In the genomic region with DNA sequence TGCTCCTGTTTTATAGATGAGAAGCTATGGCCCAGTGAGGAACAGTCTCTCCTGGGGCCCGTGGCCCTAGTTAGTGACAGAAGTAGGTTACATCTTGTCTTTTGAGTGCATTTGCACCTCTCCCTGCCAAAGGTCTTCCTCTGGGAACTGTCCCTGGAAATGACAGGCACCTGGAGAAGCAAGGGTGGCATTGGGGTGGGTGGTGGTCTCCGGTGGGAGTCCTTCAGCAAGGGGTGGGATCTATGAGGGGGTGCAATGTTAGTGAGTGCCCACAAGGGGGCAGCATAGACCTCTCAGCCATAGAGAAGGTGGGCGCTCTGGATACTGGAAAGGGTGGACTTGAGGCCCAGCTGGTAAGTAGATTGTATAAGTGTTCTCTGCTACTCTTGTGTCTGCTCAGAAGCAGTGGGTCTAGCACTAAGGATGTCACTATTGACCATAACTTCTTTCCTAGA, we compare ENCODE assay signal across 10 mouse cellular contexts. TPM values are rescaled to one million over a fixed set of nuclear protein-coding genes. Genes with fewer than 3 reads are reported as not detected.
DNase-seq lines count a peak whose midpoint lies in the region; ATAC-seq and TF ChIP-seq lines count a peak whose summit lies in the region.
"Had no signal": no experiment of that assay in that cellular context is flagged by ENCODE, and none has a peak within 500 bp of the region (broad histone marks: within the 10 kb centered on the region; RNA-seq: fewer than 3 reads in every experiment).

No protein-coding gene starts in this region.

- no peaks in the 10 kb centered on the region for H3K27me3 ChIP-seq in heart, adult 2 months (ENCODE audit: control insufficient read depth, insufficient read depth, low read length)
- no peaks in the 10 kb centered on the region for H3K27me3 ChIP-seq in forebrain, embryonic 11.5 days (ENCODE audit: control insufficient read depth, insufficient read depth, low read length)
- no peaks in the 10 kb centered on the region for H3K27me3 ChIP-seq in liver, embryonic 14.5 days (ENCODE audit: control insufficient read depth, insufficient read depth, low read length)

- TF ChIP-seq POLR2A in heart, adult 2 months (IDR thresholded peaks at IDR 0.05; ENCODE audit: insufficient read depth, low read depth, low read length), result no peak
- no peak for TF ChIP-seq POLR2A in olfactory bulb, adult 2 months (IDR thresholded peaks at IDR 0.05; ENCODE audit: insufficient read depth, low read depth, low read length)

- no peaks in the 10 kb centered on the region for H3K79me2 ChIP-seq in heart, adult 2 months (replicated peaks; ENCODE audit: control insufficient read depth, insufficient read depth, low read length)

- 0 out of 2 replicates have a peak, but pooled peaks have one; percentile 7 for ATAC-seq in forebrain, embryonic 11.5 days (replicated peaks; ENCODE audit: low FRiP score)
- ATAC-seq in liver, embryonic 14.5 days (ENCODE audit: insufficient read depth), result no peak

- no peak for TF ChIP-seq EP300 in heart, adult 2 months (IDR thresholded peaks at IDR 0.05; ENCODE audit: insufficient read depth, low read depth, low read length)
- no peak for TF ChIP-seq EP300 in liver, embryonic 14.5 days (IDR thresholded peaks at IDR 0.05; ENCODE audit: low read depth)

- no peak overlapping the region for H3K4me3 ChIP-seq in heart, adult 2 months
- no peak overlapping the region for H3K4me3 ChIP-seq in forebrain, embryonic 11.5 days (ENCODE audit: low read depth, low read length)
- H3K4me3 ChIP-seq in liver, embryonic 14.5 days (ENCODE audit: insufficient read depth in 1 of 2, low read depth in 2 of 2, low read length in 2 of 2), result no peak overlapping the region
- H3K4me3 ChIP-seq in olfactory bulb, adult 2 months (ENCODE audit: insufficient read depth, low read depth, low read length), result no peak overlapping the region

- no peak overlapping the region for H3K9ac ChIP-seq in heart, adult 2 months (ENCODE audit: low read depth, low read length)
- no peak overlapping the region for H3K9ac ChIP-seq in forebrain, embryonic 11.5 days (ENCODE audit: low read length)
- no peak overlapping the region for H3K9ac ChIP-seq in liver, embryonic 14.5 days (replicated peaks)

- peaks cover 2% of the 10 kb centered on the region; the same call in 1 of the 2 replicates for H3K9me3 ChIP-seq in forebrain, embryonic 11.5 days (ENCODE audit: control insufficient read depth, low read length)
- no peaks in the 10 kb centered on the region for H3K9me3 ChIP-seq in liver, embryonic 14.5 days (ENCODE audit: control insufficient read depth, low read length)

- no peaks in the 10 kb centered on the region for H3K36me3 ChIP-seq in heart, adult 2 months (ENCODE audit: control insufficient read depth, insufficient read depth, low read length)
- peaks cover 4% of the 10 kb centered on the region; the same call in 1 of the 2 replicates for H3K36me3 ChIP-seq in forebrain, embryonic 11.5 days (ENCODE audit: control insufficient read depth, insufficient read depth, low read length)
- H3K36me3 ChIP-seq in liver, embryonic 14.5 days (replicated peaks; ENCODE audit: control insufficient read depth, insufficient read depth, low read depth), result no peaks in the 10 kb centered on the region

- H3K4me1 ChIP-seq in heart, adult 2 months (ENCODE audit: control insufficient read depth, insufficient read depth, low read length), result no peaks in the 10 kb centered on the region
- peaks cover 16% of the 10 kb centered on the region; the same call in 1 of the 2 replicates for H3K4me1 ChIP-seq in forebrain, embryonic 11.5 days (replicated peaks; ENCODE audit: control insufficient read depth, insufficient read depth, low read length)
- peaks cover 0 to 4% of the 10 kb centered on the region in 2 experiments; a peak in 1 of 4 replicates for H3K4me1 ChIP-seq in liver, embryonic 14.5 days (replicated peaks; ENCODE audit: control insufficient read depth in 2 of 2, insufficient read depth in 2 of 2, low read length in 1 of 2)
- peaks cover 20% of the 10 kb centered on the region for H3K4me1 ChIP-seq in olfactory bulb, adult 2 months (ENCODE audit: control insufficient read depth, insufficient read depth, low read length)

- peak; percentile 92 for TF ChIP-seq CTCF in heart, adult 2 months (IDR thresholded peaks at IDR 0.05)
- TF ChIP-seq CTCF in liver, embryonic 14.5 days (IDR thresholded peaks at IDR 0.05; ENCODE audit: low read depth), result peak; percentile 89
- TF ChIP-seq CTCF in olfactory bulb, adult 2 months (IDR thresholded peaks at IDR 0.05; ENCODE audit: insufficient read depth, low read depth, low read length), result peak; percentile 87

- H3K27ac ChIP-seq in heart, adult 2 months, result no peak overlapping the region
- H3K27ac ChIP-seq in forebrain, embryonic 11.5 days (ENCODE audit: low read depth, low read length), result no peak overlapping the region
- no peak overlapping the region for H3K27ac ChIP-seq in liver, embryonic 14.5 days
- no peak overlapping the region for H3K27ac ChIP-seq in olfactory bulb, adult 2 months (ENCODE audit: insufficient read depth, low read depth, low read length)

- 72% methylated on average over 3 of the region's 3 CpGs for WGBS in heart, adult 2 months
- WGBS in forebrain, embryonic 11.5 days, result 66% methylated on average over 3 of the region's 3 CpGs
- WGBS in liver, embryonic 14.5 days (ENCODE audit: insufficient replicate concordance), result 50% methylated on average over 3 of the region's 3 CpGs
- WGBS in olfactory bulb, adult 2 months, result 65% methylated on average over 3 of the region's 3 CpGs

- DNase-seq in heart, adult 2 months, result peak in 1 of 2 experiments; percentile 34
- no peak for DNase-seq in heart, adult 11 months
- peak; percentile 54 for DNase-seq in 3T3-L1 (ENCODE audit: low read depth, low spot score)
- DNase-seq in NIH3T3 (ENCODE audit: low read depth), result peak; percentile 32
- peak; percentile 75 for DNase-seq in forebrain, embryonic 11.5 days (ENCODE audit: low spot score)
- DNase-seq in liver, embryonic 14.5 days (ENCODE audit: low read depth in 3 of 3, low spot score in 3 of 3), result no peak
- DNase-seq in left cerebral cortex, adult 9 months (ENCODE audit: low spot score in 2 of 2), result no peak

- H3K4me2 ChIP-seq in forebrain, embryonic 11.5 days (ENCODE audit: low read depth, low read length, severe bottlenecking), result no peak overlapping the region
- H3K4me2 ChIP-seq in liver, embryonic 14.5 days (ENCODE audit: low read depth), result no peak overlapping the region

- intact Hi-C loops in heart, adult 2 months (cut with DNase I), result loop anchor here (2.0 kb wide), 1 partner anchor 421 kb away; no protein-coding TSS in a partner anchor

RNA-seq across cellular contexts. Expression of a gene that starts 29.0 kb away (rescaled TPM):
- total RNA-seq in heart, adult 2 months (2021), result not detected
- polyA plus RNA-seq in heart, adult 2 months (2012; rRNA removed), result 0.08 and 0.18 TPM in 2 replicates
- polyA plus RNA-seq in forebrain, embryonic 11.5 days (2014; fragmentation: Nextera tagmentation; extraction: Ambion mirVana), result not detected in 2 replicates
- polyA plus RNA-seq in liver, embryonic 14.5 days (2012; rRNA removed), result 0.01 TPM in 1 of 2 replicates, not detected in the other
- polyA plus RNA-seq in liver, embryonic 14.5 days (2014; fragmentation: Nextera tagmentation; extraction: Ambion mirVana), result not detected in 2 replicates
- polyA plus RNA-seq in olfactory bulb, adult 2 months (2012; ENCODE audit: insufficient read depth, insufficient read length, low replicate concordance, missing spikeins), result not detected in 2 replicates
- total RNA-seq: layer of hippocampus, postnatal 36 days had no signal

RNA-seq across cellular contexts. Expression of a gene that starts 41.1 kb away (rescaled TPM):
- total RNA-seq in heart, adult 2 months (2021), result not detected
- not detected in 2 replicates for polyA plus RNA-seq in heart, adult 2 months (2012; rRNA removed)
- not detected in 2 replicates for polyA plus RNA-seq in forebrain, embryonic 11.5 days (2014; fragmentation: Nextera tagmentation; extraction: Ambion mirVana)
- not detected in 2 replicates for polyA plus RNA-seq in liver, embryonic 14.5 days (2012; rRNA removed)
- not detected in 2 replicates for polyA plus RNA-seq in liver, embryonic 14.5 days (2014; fragmentation: Nextera tagmentation; extraction: Ambion mirVana)
- polyA plus RNA-seq in olfactory bulb, adult 2 months (2012; ENCODE audit: insufficient read depth, insufficient read length, low replicate concordance, missing spikeins), result not detected in 2 replicates
- total RNA-seq: layer of hippocampus, postnatal 36 days had no signal
- polyA plus RNA-seq: stomach, embryonic 14.5 days had no signal

RNA-seq across cellular contexts. Expression of a gene that starts 48.9 kb away (rescaled TPM):
- total RNA-seq in heart, adult 2 months (2021), result 10 to 100 TPM; 27.0 to 27.1 TPM
- 18.7 and 28.1 TPM in 2 replicates for polyA plus RNA-seq in heart, adult 2 months (2012; rRNA removed)
- 88.6 and 98.6 TPM in 2 replicates for polyA plus RNA-seq in forebrain, embryonic 11.5 days (2014; fragmentation: Nextera tagmentation; extraction: Ambion mirVana)
- 15.3 and 17.8 TPM in 2 replicates for polyA plus RNA-seq in liver, embryonic 14.5 days (2012; rRNA removed)
- polyA plus RNA-seq in liver, embryonic 14.5 days (2014; fragmentation: Nextera tagmentation; extraction: Ambion mirVana), result 12.0 and 14.0 TPM in 2 replicates
- polyA plus RNA-seq in olfactory bulb, adult 2 months (2012; ENCODE audit: insufficient read depth, insufficient read length, low replicate concordance, missing spikeins), result not detected in 2 replicates

Comparison
In these comparisons a context has a peak if more than half of its experiments do, and no peak if none do; other contexts are left out.
1. DNase-seq: peak in 3T3-L1 (single experiment), NIH3T3 (single experiment) and forebrain, embryonic 11.5 days (single experiment); none in heart, adult 11 months (single experiment), liver, embryonic 14.5 days (0 of 3) and left cerebral cortex, adult 9 months (0 of 2).
2. RNA of a gene that starts 48.9 kb away (polyA plus RNA-seq): 88.6 to 98.6 TPM in forebrain, embryonic 11.5 days, 18.7 to 28.1 TPM in heart, adult 2 months and 12.0 to 17.8 TPM in liver, embryonic 14.5 days; not detected in olfactory bulb, adult 2 months; every median in the first group is over 10 times any median in the second.
3. Peak in every context shown above with its lines, with median percentiles within 50 percentile points of each other: CTCF ChIP-seq.